Mouse (Mus musculus) frontal cortex, postnatal 25 days (tissue): Measurements from ENCODE around the gene Rai14.

Experiments
- DNase-seq, 2 experiments: peaks; one replicate each; pipeline ENCODE4 v3.0.0; 2022; ENCODE audit warnings: low spot score in 2 of 2

Rai14 gene

DNA sequence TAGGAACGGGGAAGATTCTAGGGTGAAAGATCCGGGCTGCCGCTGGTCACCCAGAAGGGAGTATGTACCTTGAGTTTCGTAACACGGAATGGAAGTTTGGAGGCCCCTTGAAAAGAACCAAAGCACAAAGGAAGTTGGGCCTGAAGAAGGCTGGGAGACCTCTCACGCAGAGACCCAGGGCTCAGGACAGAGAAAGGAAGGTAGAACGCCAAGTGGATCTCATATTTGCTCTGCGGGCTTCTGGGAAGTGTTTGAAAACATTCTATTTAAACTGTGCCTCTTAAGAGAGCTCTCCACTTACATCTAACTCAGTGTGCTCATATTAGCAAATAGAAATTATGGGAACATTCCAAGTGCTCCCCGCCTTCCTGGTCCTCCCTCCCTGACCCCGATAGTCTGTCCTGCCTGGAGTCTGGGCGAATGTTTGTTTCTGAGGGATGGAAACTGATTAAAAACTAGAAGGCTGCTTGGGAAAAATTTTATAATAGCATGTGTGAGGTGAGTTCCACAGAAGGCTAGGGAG, 6.9 kb upstream of the Rai14 start:
- DNase-seq: no peak

DNA sequence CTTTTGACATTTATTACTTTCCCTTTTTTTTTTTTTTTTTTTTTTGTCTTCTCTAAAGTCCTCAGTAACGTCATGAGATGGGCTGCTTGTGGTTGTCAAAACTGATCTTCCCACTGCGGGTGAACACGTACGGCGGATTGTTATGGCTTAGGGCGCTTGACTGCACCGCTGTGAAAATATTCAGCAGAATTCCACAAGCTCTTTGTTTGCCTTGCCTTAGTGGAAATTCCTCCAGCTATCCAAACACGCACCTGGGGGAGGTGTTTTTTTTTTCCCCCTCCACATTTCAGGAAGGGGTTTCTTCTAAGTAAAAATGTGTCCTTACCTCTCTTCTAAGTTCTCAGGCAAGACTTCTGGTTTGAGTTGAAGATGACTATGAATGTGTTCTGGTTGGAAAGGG, 6.2 kb upstream of the Rai14 start:
- no peak for DNase-seq

DNA sequence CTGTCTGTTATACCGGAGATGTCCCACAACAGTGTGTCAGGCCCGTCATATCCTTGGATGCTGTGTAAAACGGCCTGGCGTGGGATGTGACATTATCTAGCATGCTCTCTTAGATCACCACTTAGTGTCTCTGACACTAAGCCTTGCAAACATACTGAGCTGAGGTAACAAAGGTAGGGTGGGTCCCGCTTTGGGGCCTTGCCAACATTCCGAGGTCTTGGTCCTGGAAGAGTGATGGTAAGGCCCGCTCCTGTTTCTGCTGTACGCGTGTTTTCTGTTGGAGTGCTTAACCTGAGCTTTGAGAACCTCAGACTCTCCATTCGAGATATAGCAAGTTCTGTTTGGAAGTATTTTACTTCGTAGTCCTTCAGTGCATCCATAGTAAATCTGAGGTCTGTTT, 5.8 kb upstream of the Rai14 start:
- DNase-seq: no peak

DNA sequence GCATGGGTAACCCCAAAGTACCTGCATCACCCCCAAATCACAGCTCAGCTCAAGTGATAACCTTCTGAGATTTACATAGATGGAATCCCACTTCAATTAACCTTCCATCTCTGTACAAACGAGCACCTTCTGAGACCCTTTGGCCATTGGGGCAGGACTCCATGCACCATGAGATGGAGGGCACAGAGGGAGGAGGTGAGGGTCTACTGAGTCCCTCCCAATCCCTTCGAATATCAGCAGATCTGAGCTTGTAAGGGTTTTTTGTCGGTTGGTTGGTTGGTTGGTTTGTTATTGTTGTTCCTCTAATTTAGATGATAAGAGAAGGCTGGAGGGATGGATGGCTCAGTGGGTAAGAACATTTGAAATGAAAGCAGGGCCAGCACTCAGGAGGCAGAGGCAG, 5.1 kb upstream of the Rai14 start:
- DNase-seq: no peak

DNA sequence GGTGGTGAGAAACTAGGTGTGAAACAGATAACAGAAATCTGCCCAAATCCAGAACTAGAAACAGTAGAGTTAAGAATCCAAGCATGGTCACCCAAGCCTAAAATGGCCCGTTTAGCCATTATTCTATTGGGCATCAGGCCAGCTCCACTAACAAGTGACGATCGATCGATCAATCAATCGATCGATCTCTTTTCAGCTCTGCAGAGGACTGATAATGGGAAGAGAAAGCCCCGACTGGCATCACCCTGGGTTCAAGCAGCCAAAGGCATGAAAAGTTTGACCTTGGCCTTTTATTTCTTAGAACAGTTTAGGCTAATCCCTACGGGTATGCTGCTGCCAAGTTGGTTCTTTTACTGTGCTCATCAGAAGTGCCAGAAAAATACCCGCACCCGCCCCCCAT, 4.3 kb upstream of the Rai14 start:
- no peak for DNase-seq

DNA sequence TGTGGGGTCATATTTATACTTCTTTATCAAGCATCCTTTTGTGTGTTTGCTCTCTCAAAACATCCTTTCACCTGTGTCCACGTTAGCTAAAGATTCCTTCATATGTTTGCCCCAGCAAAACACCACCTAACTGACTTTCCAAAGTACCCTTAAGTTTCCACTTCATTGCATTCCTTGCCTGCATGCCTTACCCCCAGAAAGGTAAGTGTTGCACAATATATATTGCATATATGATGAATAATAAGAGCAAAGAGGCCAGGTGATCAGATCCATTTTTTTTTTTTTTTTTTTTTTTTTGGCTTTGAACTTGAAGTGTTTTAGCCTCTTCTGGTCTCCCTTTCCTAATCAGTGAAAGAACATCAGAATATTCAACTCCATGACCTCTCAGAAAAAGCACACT, 2.9 kb upstream of the Rai14 start:
- DNase-seq: no peak

DNA sequence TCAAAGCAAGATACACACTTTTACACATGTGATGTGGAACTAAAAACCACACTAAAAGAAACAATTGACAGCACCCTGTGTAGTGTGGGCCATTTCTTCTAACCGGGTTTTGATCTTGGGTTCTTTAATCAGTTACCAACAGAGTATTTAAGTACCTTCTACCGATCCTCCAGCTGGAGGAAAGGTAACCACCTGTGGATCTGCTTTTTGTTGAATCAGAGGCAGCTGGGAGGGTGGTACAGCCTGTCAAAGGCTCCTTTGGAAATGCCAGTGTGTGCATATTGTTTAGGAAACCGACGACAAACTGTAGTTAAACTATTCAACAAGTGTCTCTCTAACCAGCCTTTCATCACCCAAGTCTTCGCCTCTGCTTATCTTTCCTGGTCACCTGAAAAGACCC, 1.5 kb upstream of the Rai14 start:
- no peak for DNase-seq

DNA sequence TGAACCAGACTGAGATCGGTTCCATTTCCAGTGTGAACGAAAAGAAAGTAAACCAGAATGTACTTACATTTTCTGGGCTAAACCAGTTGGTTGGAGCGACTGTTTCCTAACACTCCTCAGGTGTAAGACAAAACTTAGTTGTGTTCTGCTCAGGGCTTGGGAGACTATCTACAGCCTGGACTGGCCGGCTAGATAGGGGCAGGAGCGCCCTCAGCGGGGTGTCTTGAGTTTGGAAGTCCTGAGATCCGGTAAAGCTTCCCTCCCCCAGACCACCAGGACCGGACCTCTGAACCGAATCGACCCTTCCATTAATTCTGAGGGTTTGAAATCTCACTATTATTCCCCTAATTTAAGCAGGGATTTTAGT, 698 bp upstream of the Rai14 start:
- no peak for DNase-seq

DNA sequence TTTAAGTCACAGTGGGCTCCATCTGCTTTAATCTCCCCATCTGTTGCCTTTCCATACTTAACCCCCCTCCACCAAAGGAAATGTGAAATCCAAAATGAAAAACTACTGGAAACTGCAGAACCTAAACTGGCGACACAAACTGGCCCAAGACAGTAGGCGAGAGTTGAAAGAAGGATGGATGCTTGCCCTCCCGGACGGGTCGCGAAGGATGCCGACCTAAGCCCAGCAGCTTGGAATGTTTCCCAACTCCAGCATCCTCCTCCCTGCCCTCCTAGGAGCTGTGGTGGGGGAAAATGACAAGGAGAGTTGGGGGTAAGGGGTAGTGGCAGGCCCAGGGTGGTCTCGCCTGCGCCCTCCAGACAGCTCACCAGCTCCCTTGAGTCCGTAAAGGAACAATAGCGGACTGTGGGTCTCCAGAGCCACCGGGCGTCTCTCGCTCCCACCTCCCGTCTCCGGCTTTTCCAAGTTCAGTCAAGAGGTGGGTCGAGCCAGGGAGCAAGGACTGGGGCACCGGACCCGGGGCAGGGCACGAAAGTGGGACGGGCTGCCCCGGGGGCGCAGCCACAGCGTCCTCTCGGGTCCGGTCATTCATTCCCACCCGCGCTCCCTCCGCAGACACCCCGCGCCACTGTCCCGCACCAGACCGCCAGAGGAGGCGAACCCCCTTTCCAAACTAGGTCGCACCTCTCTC, 653 bp downstream of the Rai14 start:
- no peak for DNase-seq

DNA sequence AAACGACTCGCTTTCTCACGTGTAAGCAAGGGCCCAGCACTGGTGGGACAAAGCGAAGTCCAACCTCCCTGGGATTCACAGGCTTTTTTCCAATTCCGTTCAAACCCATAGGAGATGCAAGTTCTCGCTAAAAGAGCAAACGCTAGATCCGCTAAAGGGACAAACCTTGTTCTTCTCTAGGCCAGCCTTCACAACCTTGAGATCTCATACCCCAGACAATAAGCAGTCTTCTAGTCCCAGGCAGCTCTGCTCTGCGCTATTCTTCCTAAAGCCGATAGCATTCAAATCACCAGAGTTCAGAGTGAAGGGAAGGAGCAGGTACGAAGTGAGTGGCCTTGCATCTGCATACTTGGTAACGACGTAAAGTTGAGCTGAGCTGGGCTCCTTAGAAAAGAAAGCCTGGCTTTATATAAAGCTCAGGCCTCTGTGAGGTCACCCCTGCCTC, 1.2 kb downstream of the Rai14 start:
- no peak for DNase-seq

DNA sequence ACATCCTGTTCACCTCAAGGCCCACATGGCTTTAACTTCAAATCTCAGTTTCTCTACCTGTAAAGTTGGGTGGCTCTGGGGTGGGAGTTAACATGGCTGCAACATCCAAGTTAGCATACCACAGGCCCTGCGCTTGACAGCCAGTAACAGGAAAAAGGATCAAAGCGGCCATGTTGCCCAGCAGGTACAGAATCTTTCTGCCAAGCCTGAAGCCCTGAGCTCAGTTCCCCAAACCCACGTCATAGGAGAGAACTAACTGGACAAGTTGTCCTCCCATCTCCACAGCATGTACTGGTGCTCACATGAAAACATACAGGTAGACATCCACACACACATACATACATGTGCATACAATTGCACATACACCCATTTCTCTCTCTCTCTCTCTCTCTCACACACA, 2.1 kb downstream of the Rai14 start:
- no peak for DNase-seq

DNA sequence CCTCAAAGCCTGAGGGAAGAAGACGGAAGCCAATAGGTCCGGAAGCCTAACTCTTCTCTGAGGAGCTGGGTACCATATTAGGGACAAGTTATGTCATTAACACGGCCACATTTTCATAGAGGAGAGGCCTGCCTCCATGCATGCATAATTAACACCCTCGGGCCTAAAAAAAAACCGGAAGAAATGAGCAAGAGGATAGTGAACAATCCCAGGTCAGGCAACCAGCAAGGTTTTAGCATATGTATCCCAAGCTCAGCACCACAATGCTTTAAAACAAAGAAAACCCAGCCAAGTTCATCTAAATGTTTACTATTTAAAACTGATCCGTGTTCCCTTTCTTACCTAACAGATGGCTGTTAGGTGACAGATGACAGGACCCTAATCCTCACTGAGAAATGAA, 3.2 kb downstream of the Rai14 start:
- no peak for DNase-seq

DNA sequence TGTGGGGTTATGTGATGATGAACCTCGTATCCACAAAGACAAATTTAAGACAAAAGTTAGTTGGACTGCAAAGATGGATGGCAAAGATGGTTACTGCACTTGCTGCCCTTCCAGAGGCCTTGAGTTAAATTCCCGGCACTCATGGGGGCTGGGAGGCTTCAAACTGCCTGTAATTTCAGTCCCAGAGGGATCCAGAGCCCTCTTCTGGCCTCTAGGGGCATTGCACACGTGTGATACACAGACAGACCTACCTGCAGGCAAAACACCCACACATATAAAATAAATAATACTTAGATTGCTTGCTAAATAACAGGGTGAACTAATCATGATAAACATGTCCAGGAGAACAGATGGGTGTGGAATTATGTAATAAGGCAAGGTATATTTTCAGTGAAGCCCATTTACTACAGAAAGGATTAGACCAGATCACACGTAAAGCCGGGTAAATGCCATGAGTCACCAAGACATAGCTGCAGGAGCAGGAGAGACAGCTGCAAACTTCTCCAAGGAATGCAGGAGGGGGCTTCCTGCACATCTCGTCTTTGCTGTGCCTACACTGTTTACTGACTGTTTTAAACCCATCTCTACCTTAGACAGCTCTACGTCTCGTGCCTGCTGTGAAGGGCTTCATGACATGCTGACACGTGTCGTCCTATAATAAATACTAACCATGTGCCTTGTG, 5.7 kb downstream of the Rai14 start:
- no peak for DNase-seq

DNA sequence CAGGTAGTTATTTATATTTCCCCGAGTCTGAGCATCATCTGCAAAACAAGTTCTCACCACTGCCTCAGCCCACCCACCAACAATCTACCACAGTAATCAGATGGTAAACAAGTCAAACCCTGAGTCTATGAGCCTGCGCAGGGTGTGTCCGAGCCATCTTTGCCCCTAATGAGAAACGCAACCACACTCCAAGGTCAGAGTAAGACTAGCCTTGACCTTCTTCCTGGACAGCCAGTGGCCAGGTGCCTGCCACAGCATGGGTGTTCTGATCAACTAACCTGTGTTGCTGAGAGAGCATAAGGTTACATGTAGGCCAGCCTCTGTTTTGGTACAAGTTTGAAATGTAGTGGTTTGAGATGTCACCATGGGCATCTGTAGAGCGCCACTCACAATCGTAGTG, 7.3 kb downstream of the Rai14 start:
- DNase-seq: no peak

DNA sequence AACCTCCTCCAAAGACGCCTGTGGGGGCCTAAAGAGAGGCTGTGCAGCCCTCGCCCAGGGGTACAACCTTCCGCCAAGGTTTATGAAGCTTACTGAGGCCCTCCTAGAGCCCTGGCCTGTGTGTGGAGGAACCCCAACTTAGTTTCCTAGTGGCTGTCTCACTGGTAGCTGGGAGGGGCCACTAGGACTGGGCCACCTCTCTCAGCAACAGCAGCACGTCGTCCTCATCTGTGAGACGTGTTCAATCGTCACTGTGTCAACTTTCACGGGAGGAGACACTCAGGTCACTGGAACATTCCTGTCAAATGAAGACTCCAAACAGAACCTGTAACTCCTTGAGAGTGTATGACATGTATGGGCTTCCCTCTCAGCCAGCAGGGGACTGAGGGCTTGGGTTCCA, 8.0 kb downstream of the Rai14 start:
- no peak for DNase-seq

DNA sequence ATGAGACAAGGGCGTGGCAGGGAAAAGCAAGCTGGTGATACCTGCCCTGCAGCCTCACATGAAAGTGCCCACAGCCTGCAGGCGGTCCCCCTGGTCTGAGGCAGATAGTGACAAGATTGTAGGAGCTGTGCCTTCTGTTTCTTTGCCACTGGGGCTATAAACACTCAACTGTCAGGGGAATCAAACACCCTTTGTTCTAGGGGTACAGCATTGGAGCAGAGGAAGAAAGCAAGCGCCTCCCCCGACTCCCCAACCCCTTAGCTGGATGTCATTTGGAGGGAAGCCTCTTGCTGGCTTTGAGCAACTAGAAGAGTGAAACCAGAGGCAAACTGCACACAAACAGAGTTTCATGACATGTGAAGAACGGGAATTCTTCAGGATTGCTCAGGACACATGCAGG, 8.7 kb downstream of the Rai14 start:
- DNase-seq: no peak

DNA sequence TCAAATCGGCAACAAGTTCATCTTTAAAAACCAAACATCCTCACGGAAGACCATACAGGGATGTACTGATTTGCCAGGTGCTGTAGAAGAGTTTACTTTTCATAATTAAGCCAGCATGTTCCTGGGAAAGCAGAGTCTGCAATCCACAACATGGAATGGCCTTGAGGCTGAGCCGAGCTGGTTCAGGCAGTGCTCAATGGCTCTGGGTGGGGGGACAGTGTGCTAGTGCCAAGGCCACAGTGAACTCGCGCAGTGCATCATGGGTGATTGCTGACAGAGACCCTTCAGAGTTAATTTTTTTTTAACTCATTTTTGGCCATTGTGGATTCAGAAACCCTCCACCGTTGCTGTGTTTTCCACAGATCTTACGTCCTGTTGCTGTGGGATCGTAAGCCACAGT, 10.1 kb downstream of the Rai14 start:
- no peak for DNase-seq

DNA sequence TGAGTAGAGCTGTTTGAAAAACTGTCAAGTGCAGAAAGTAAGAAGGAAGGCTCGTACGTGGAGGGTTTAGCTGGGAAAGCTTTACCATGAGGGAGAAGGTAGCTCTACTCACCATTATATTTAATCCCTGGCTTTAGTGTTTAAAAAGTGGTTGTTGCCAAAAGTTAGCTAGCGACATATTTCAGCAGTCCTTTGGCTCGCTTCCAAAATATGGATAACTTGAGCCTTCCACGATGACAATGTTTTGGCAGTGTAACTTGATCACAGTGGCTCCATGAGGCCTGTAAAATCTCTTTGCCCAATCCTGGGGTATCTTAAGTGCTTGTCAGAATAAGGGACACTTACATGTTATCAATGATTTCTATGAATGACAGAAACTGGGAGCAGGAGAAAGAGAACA, 12.9 kb downstream of the Rai14 start:
- DNase-seq: no peak

DNA sequence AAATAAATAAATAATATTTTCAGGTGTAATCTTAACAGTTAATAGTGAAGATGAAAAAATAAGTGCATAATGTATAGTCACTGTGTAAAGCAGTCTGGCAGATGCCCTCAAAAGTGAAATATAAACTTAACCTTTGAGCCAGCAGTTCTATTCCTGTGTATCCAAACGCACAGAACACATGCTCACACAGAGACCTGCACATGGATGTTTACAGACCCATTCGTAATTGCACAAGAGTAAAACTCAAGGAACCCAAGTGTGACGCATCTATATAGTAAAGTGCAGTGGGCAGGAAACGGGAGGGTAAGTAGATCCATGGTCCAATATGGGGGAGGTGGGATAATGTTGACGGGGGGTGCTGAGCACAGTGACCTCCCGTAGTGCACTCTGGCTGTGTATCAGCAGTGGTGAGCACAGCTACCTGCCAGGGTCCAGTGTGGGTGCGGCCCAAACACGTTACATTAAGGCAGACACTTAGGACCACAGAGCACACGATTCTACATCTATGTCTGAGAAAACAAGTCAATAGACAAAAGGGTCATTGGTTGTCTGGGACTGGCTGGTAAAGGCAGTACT, 13.4 kb downstream of the Rai14 start:
- DNase-seq: no peak

DNA sequence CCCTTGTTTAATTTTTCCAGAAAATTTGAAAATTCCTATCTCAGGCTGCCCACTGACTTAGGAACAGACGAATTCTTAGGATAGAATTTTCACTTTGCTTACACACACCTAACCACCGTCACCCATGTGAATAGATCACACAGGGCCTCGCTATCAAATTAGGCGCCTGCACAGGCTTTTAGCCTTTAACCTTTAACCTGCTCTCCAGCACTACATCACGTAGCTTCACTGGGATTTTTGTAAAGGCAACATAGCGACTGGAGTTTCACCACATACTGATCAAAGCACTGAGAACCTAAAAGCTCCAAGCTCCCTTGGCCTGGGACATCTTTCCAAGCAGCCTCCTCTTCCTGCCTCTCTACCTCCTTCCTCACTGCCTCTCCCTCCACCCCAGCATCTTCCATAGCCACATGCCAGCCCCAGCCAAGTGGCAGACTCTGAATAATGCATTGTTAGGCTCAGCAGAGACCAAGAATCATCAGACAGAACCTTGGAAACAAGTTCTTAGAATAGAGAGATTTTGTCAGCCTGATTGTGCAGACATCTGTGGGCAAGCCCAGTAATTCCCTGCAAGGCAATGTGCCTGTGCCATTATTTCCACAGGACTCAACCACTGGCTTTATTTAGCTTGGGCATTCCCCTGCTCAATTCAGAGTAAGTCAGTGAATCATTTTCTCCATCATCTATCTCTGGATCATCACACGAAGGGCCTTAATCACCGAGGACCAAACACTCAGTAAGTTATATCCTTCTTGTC, 17.8 kb downstream of the Rai14 start:
- DNase-seq: no peak

DNA sequence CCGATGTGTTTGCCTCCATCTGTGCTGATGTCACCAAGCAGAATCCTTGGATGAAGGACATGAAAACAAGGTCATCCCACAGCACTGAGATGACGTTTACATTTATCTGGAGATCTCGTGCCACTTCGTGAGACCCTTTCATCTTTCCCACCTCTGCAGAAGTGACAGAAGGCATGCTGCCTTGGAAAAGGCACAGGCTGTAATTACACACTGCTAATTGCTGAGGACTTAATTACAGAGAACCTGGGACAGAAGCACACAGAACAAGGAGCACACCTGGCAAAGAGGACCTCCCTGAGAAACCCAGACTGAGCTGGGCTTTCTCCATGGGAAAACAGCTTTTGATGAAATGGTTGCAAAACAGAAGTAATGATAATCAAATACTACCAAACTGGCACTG, 21.8 kb downstream of the Rai14 start:
- DNase-seq: no peak

DNA sequence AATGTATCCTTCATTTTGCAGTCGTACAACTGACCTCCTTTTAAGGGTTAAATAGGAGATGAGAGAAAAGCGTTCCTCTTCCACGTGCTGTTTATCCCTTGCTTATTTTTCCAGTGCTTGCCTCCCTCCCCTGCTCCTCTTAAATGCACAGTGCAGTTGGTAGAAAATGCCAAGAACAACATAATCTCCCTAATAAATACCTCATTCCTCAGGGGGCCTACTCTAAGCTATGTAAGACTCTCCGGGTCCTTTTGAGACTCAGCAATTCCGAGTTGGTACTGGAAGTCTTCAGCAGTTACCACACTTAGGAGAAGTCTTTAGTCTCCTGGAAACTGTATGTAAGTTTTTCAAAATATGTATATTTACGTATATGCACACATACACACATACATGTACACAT, 22.9 kb downstream of the Rai14 start:
- DNase-seq: no peak

DNA sequence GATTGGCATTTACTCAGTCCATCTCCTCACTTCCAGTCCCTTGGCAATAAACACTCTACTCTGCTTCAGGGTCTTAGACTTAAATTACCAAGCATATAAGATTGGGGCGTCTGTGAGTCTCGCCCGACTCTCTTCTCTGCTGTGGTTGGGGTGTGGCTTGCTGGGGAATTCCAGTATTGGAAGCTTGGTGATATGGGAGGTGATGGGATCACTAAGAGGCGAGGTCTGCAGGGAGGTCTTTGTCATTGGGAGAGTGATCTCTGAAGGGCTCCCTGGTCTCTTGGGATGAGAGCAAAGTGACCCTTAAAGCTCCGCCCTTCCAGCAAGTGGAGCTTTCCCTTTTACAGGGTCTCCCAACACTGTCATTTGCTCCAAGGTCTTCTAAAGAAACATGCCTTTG, 23.5 kb downstream of the Rai14 start:
- no peak for DNase-seq
